Mouse (Mus musculus): ENCODE results near the gene Trpv3.

DNA sequence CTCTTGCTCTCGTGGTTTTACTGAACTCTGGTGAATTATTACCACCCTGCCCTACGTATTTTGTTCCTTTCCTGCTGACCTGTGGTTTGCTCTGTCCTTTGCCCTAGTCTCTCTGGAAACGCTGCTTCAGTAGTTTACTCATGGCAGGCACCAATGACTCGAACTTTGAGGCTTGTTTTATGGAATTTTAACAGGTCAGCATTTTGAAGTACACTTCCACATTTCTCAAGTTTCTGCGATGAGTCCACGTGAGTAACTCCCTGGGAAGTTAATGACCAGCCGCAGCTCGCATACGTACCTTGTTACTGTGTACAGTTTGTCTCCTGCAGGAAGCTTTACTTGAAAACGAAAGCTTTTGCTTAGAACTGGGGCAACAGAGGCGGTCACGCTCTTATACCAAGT is 59.3 kb downstream of the Trpv3 start:
- TF ChIP-seq CTCF (conservative IDR thresholded peaks at IDR 0.05; ENCODE audit: low read length) (no peak), POU5F1 (IDR thresholded peaks at IDR 0.05; ENCODE audit: borderline replicate concordance, low read length) (no peak)

Measured in E14TG2a.4 (cell line).